Mouse (Mus musculus) forebrain, embryonic 15.5 days (tissue): Measurements from ENCODE around the gene Isg20l2. TPM values are rescaled to one million over a fixed set of nuclear protein-coding genes. Genes with fewer than 3 reads are reported as not detected.

Experiments
- ATAC-seq: fragments of 200-750 bp; cut with Nextera tagmentation; replicated peaks from 2 replicates; pipeline ENCODE4 v1.8.0; 2017; ENCODE audit warnings: mild to moderate bottlenecking, moderate TSS enrichment, moderate library complexity
- H3K27ac ChIP-seq: fragments of 300-500 bp; sonication (generic); replicated peaks from 2 replicates; pipeline ENCODE4 v1.5.1; 2015; ENCODE audit warnings: mild to moderate bottlenecking, inconsistent platforms
- H3K27me3 ChIP-seq: fragments of 300-500 bp; sonication (generic); 2 replicates; pipeline ENCODE4 v1.6.1; 2015; ENCODE audit warnings: inconsistent platforms
- H3K36me3 ChIP-seq: fragments of 300-500 bp; sonication (generic); 2 replicates; pipeline ENCODE4 v1.6.1; 2015; ENCODE audit warnings: mild to moderate bottlenecking, inconsistent platforms
- H3K4me1 ChIP-seq: fragments of 300-500 bp; sonication (generic); 2 replicates; pipeline ENCODE4 v1.6.1; 2015; ENCODE audit warnings: inconsistent platforms
- H3K4me2 ChIP-seq: fragments of 300-500 bp; sonication (generic); replicated peaks from 2 replicates; pipeline ENCODE4 v1.6.1; 2015; ENCODE audit warnings: mild to moderate bottlenecking, inconsistent platforms
- H3K4me3 ChIP-seq: fragments of 300-500 bp; sonication (generic); 2 replicates; pipeline ENCODE4 v1.5.1; 2015; ENCODE audit warnings: mild to moderate bottlenecking, inconsistent platforms
- H3K9ac ChIP-seq: fragments of 300-500 bp; sonication (generic); replicated peaks from 2 replicates; pipeline ENCODE4 v1.6.1; 2015; ENCODE audit warnings: mild to moderate bottlenecking, inconsistent platforms
- H3K9me3 ChIP-seq: fragments of 300-500 bp; sonication (generic); 2 replicates; pipeline ENCODE4 v1.6.1; 2016; ENCODE audit warnings: inconsistent platforms
- WGBS: fragments of 180-500 bp; shearing (Covaris S2); methylation state at CpG from one replicate; pipeline ENCODE4 v1.1.7; 2015; ENCODE audit warnings: mixed read lengths; 5-methylcytosine and 5-hydroxymethylcytosine counted together
- polyA plus RNA-seq: library from polyadenylated mRNA; unstranded; fragments of >200 nt; fragmentation: Nextera tagmentation; extraction: Ambion mirVana; gene quantifications from 2 replicates; pipeline ENCODE4 v1.2.1, GENCODE M21; 2015

Gene Isg20l2
- polyA plus RNA-seq, 1 experiment from 2014 or later, result 50.0 TPM

- ATAC-seq, result no peak
- Histone ChIP-seq H3K9ac (no peak overlapping the region), H3K27ac (no peak overlapping the region), H3K4me2 (no peak overlapping the region), H3K9me3 (no peaks in the 10 kb centered on the region), H3K27me3 (no peaks in the 10 kb centered on the region), H3K4me1 (peaks cover 26% of the 10 kb centered on the region), H3K36me3 (peaks cover 36% of the 10 kb centered on the region), H3K4me3 (no peak overlapping the region)
- WGBS, result 94% methylated on average over 10 of the region's 10 CpGs
Observed at GRCm38 (mm10) chr3:87913891-87914290, 16.2 kb upstream of the Isg20l2 start.

- H3K27me3 ChIP-seq, result no peaks in the 10 kb centered on the region
- WGBS, result 89% methylated on average over 1 of the region's 1 CpGs
Observed at GRCm38 (mm10) chr3:87916990-87917389, 13.1 kb upstream of the Isg20l2 start.

GRCm38 (mm10) chr3:87918551-87918950 lies 11.6 kb upstream of the Isg20l2 start:
- Histone ChIP-seq H3K27ac (peak overlapping the region; percentile 6; the same call in 1 of the 2 replicates), H3K9me3 (no peaks in the 10 kb centered on the region), H3K4me2 (no peak overlapping the region), H3K9ac (no peak overlapping the region), H3K36me3 (peaks cover 51% of the 10 kb centered on the region), H3K4me1 (peaks cover 16% of the 10 kb centered on the region), H3K27me3 (no peaks in the 10 kb centered on the region), H3K4me3 (no peak overlapping the region)
- ATAC-seq, result peak; percentile 5; the same call in 1 of the 2 replicates
- 98% methylated on average over 1 of the region's 1 CpGs for WGBS

More at GRCm38 (mm10) chr3:87916990-87917389, 13.1 kb upstream of the Isg20l2 start:
- Histone ChIP-seq H3K9ac (no peak overlapping the region), H3K36me3 (peaks cover 39% of the 10 kb centered on the region), H3K4me3 (no peak overlapping the region), H3K9me3 (no peaks in the 10 kb centered on the region), H3K4me2 (no peak overlapping the region), H3K4me1 (peaks cover 16% of the 10 kb centered on the region), H3K27ac (no peak overlapping the region)
- no peak for ATAC-seq

GRCm38 (mm10) chr3:87919336-87920108 lies 10.6 kb upstream of the Isg20l2 start, which contains the start of gene Mrpl24:
TSS of gene Mrpl24 (plus strand) at chr3:87919506.
- under 1% methylated on average over 30 of the region's 30 CpGs for WGBS
- ATAC-seq, result peak; percentile 90
- H3K4me1 ChIP-seq, result peaks cover 16% of the 10 kb centered on the region

GRCm38 (mm10) chr3:87920270-87920943 lies 9.7 kb upstream of the Isg20l2 start:
- no peak for ATAC-seq
- no peaks in the 10 kb centered on the region for H3K27me3 ChIP-seq
- H3K4me1 ChIP-seq, result peaks cover 16% of the 10 kb centered on the region
- no peak overlapping the region for H3K27ac ChIP-seq
- H3K4me2 ChIP-seq, result peak overlapping the region; percentile 89
- 63% methylated on average over 9 of the region's 9 CpGs for WGBS
- H3K36me3 ChIP-seq, result peaks cover 51% of the 10 kb centered on the region
- H3K4me3 ChIP-seq, result peak overlapping the region; percentile 77
- no peaks in the 10 kb centered on the region for H3K9me3 ChIP-seq
- peak overlapping the region; percentile 74; the same call in 1 of the 2 replicates for H3K9ac ChIP-seq

More at GRCm38 (mm10) chr3:87919336-87920108, 10.6 kb upstream of the Isg20l2 start, which contains the start of gene Mrpl24:
- Histone ChIP-seq H3K9me3 (no peaks in the 10 kb centered on the region), H3K4me3 (peak within 1 kb of the TSS; percentile 77), H3K9ac (peak within 1 kb of the TSS; percentile 74), H3K36me3 (peaks cover 51% of the 10 kb centered on the region), H3K27me3 (no peaks in the 10 kb centered on the region), H3K4me2 (peak within 1 kb of the TSS; percentile 89), H3K27ac (peak within 1 kb of the TSS; percentile 75)

GRCm38 (mm10) chr3:87924996-87925395 lies 5.1 kb upstream of the Isg20l2 start:
- no peak overlapping the region for H3K27ac ChIP-seq
- no peak for ATAC-seq
- WGBS, result 90% methylated on average over 7 of the region's 7 CpGs
- no peak overlapping the region for H3K9ac ChIP-seq
- no peak overlapping the region for H3K4me2 ChIP-seq
- H3K4me1 ChIP-seq, result peaks cover 20% of the 10 kb centered on the region
- H3K27me3 ChIP-seq, result no peaks in the 10 kb centered on the region
- H3K4me3 ChIP-seq, result no peak overlapping the region
- H3K36me3 ChIP-seq, result peaks cover 55% of the 10 kb centered on the region
- H3K9me3 ChIP-seq, result no peaks in the 10 kb centered on the region

GRCm38 (mm10) chr3:87927452-87927851 lies 2.7 kb upstream of the Isg20l2 start:
- Histone ChIP-seq H3K27ac (no peak overlapping the region), H3K9me3 (no peaks in the 10 kb centered on the region), H3K4me2 (no peak overlapping the region), H3K36me3 (peaks cover 54% of the 10 kb centered on the region), H3K27me3 (no peaks in the 10 kb centered on the region), H3K4me3 (no peak overlapping the region), H3K9ac (no peak overlapping the region), H3K4me1 (peaks cover 29% of the 10 kb centered on the region)
- ATAC-seq, result no peak
- WGBS, result 87% methylated on average over 5 of the region's 5 CpGs

GRCm38 (mm10) chr3:87929341-87930077 lies 605 bp upstream of the Isg20l2 start:
- Histone ChIP-seq H3K4me3 (peak overlapping the region; percentile 70), H3K36me3 (peaks cover 49% of the 10 kb centered on the region), H3K27ac (peak overlapping the region; percentile 79), H3K9me3 (no peaks in the 10 kb centered on the region), H3K27me3 (no peaks in the 10 kb centered on the region), H3K4me2 (peak overlapping the region; percentile 80), H3K9ac (peak overlapping the region; percentile 75), H3K4me1 (peaks cover 43% of the 10 kb centered on the region)
- ATAC-seq, result peak; percentile 70
- WGBS, result 8% methylated on average over 26 of the region's 26 CpGs

- Histone ChIP-seq H3K27me3 (no peaks in the 10 kb centered on the region), H3K9me3 (no peaks in the 10 kb centered on the region), H3K4me3 (no peak overlapping the region), H3K4me1 (peaks cover 51% of the 10 kb centered on the region), H3K27ac (no peak overlapping the region), H3K4me2 (no peak overlapping the region), H3K9ac (no peak overlapping the region), H3K36me3 (peaks cover 45% of the 10 kb centered on the region)
- WGBS, result 61% methylated on average over 5 of the region's 5 CpGs
- ATAC-seq, result no peak
Observed at GRCm38 (mm10) chr3:87934026-87934425, 3.9 kb downstream of the Isg20l2 start.

GRCm38 (mm10) chr3:87934501-87934900 lies 4.4 kb downstream of the Isg20l2 start:
- no peak for ATAC-seq
- Histone ChIP-seq H3K4me3 (no peak overlapping the region), H3K9me3 (no peaks in the 10 kb centered on the region), H3K4me2 (no peak overlapping the region), H3K27me3 (no peaks in the 10 kb centered on the region), H3K27ac (no peak overlapping the region), H3K9ac (no peak overlapping the region), H3K36me3 (peaks cover 50% of the 10 kb centered on the region), H3K4me1 (peaks cover 46% of the 10 kb centered on the region)
- WGBS, result 69% methylated on average over 4 of the region's 4 CpGs

GRCm38 (mm10) chr3:87935201-87935600 lies 5.1 kb downstream of the Isg20l2 start:
- H3K4me1 ChIP-seq, result peaks cover 44% of the 10 kb centered on the region
- H3K36me3 ChIP-seq, result peaks cover 57% of the 10 kb centered on the region
- H3K4me2 ChIP-seq, result no peak overlapping the region
- 86% methylated on average over 4 of the region's 4 CpGs for WGBS
- no peak for ATAC-seq
- no peak overlapping the region for H3K9ac ChIP-seq
- no peaks in the 10 kb centered on the region for H3K27me3 ChIP-seq
- no peak overlapping the region for H3K27ac ChIP-seq
- no peaks in the 10 kb centered on the region for H3K9me3 ChIP-seq
- no peak overlapping the region for H3K4me3 ChIP-seq

- peaks cover 63% of the 10 kb centered on the region for H3K36me3 ChIP-seq
- no peak overlapping the region for H3K4me2 ChIP-seq
- ATAC-seq, result peak; percentile 75
Observed at GRCm38 (mm10) chr3:87935776-87936175, 5.7 kb downstream of the Isg20l2 start.

More at GRCm38 (mm10) chr3:87935776-87936175, 5.7 kb downstream of the Isg20l2 start:
- Histone ChIP-seq H3K4me3 (no peak overlapping the region), H3K9me3 (no peaks in the 10 kb centered on the region), H3K27ac (no peak overlapping the region; the same call in 1 of the 2 replicates), H3K4me1 (peaks cover 43% of the 10 kb centered on the region), H3K9ac (no peak overlapping the region), H3K27me3 (no peaks in the 10 kb centered on the region)
- WGBS, result 97% methylated on average over 2 of the region's 2 CpGs
